Mouse (Mus musculus): Measurements from ENCODE around the gene Itpkb. TPM values are rescaled to one million over a fixed set of nuclear protein-coding genes. Genes with fewer than 3 reads are reported as not detected.

Gene Itpkb
- polyA plus RNA-seq, 1 experiment from 2014 or later = 6.8 TPM

DNA sequence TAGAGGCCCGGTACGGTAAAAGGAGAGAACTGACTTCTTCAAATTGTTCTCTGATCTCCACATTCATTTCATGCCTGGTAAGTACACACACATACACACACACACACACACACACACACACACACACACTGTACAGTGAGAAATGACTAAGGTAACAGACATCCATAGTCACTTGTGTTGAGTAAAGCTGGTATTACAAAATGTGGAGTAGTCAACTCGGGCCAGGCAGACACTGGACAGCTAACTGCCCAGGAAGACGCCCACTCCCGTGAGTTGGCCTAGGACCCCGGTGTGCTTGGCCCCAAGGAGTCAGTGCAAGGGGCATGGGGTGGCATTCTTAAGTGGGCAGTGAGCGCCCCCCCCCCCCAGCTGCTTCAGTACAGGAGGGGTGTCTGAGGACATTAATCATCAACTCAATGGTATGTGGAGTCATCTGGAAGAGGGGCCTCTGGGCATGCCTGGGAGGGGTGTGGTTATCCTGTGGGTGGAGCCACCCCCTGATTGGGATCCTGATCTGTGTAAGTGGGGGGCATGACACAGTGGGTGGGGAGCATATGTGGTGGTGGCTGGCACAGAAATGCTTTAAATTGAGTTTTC, 41.3 kb upstream of the Itpkb start:
- peak; percentile 53; the same call in 1 of the 2 replicates for ATAC-seq (replicated peaks; ENCODE audit: low FRiP score, low read depth)

DNA sequence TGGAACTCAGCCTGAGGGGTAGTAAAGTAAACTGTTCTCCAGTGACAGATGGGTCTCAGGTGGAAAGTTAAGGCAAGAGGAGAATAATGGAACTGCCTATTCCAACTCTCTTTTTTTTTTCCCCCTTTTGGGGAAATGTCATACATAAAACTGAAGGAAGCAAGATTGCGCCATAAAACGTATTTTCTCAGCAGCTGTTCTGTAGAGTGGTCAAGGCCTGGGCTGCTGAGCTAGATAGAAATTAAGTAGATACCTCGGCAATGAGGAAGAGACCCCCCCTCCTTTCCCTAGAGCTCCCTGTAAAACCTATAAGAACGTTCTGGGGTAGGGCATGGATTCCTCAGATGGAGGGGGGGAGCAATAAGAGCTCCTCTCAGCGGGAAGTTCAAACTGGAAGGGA, 40.5 kb upstream of the Itpkb start:
- Histone ChIP-seq H3K27me3 (ENCODE audit: insufficient read depth, low read length) (no peaks in the 10 kb centered on the region), H3K27ac (no peak overlapping the region), H3K4me2 (ENCODE audit: low read length) (peak overlapping the region; percentile 10; the same call in 1 of the 2 replicates), H3K9me3 (replicated peaks; ENCODE audit: low read length) (no peaks in the 10 kb centered on the region), H3K4me3 (replicated peaks; ENCODE audit: low read depth, low read length) (no peak overlapping the region), H3K4me1 (replicated peaks; ENCODE audit: insufficient read depth, low read length) (peaks cover 10% of the 10 kb centered on the region; the same call in 1 of the 2 replicates), H3K36me3 (ENCODE audit: insufficient read depth, low read length) (no peaks in the 10 kb centered on the region), H3K9ac (ENCODE audit: low read depth, low read length) (0 out of 2 replicates have a peak overlapping the region, but pooled peaks have one; percentile 24)
- WGBS = 60% methylated on average over 5 of the region's 5 CpGs
- ATAC-seq (replicated peaks; ENCODE audit: low FRiP score, low read depth) = 0 out of 2 replicates have a peak, but pooled peaks have one; percentile 18
- no peak for TF ChIP-seq CTCF (IDR thresholded peaks at IDR 0.05; ENCODE audit: low read depth)
- peak; percentile 46 for DNase-seq (ENCODE audit: low spot score)

More for the DNA sequence above, 41.3 kb upstream of the Itpkb start:
- Histone ChIP-seq H3K36me3 (ENCODE audit: insufficient read depth, low read length) (no peaks in the 10 kb centered on the region), H3K4me2 (ENCODE audit: low read length) (peak overlapping the region; percentile 10; the same call in 1 of the 2 replicates), H3K9ac (ENCODE audit: low read depth, low read length) (no peak overlapping the region), H3K9me3 (replicated peaks; ENCODE audit: low read length) (no peaks in the 10 kb centered on the region), H3K4me3 (replicated peaks; ENCODE audit: low read depth, low read length) (no peak overlapping the region), H3K4me1 (replicated peaks; ENCODE audit: insufficient read depth, low read length) (peaks cover 16% of the 10 kb centered on the region), H3K27ac (no peak overlapping the region), H3K27me3 (ENCODE audit: insufficient read depth, low read length) (no peaks in the 10 kb centered on the region)
- DNase-seq (ENCODE audit: low spot score) = no peak
- whole genome bisulfite sequencing = 76% methylated on average over 6 of the region's 7 CpGs
- TF ChIP-seq CTCF (IDR thresholded peaks at IDR 0.05; ENCODE audit: low read depth) = no peak

DNA sequence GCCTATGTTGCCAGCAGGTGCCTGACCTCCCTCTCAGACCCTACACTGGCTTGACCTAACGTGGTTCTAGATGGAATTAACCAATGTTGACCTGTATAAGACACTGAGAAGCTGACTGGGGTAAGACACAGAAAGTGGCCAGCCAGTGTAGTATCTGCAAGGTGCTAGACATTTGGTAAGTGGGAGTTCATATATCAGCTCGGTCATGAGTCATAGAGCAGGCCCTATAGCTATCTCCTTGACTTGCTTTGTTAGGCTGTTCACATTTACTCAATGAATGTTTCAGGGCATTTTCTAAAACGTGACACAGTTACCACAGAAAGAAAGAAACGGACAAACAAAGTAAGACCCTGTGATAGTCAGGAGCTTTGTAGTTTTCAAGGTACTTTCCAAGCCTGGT, 39.9 kb upstream of the Itpkb start:
- no peaks in the 10 kb centered on the region for H3K9me3 ChIP-seq (replicated peaks; ENCODE audit: low read length)
- H3K27ac ChIP-seq = no peak overlapping the region
- no peaks in the 10 kb centered on the region for H3K36me3 ChIP-seq (ENCODE audit: insufficient read depth, low read length)
- no peak overlapping the region for H3K4me2 ChIP-seq (ENCODE audit: low read length)
- TF ChIP-seq CTCF (IDR thresholded peaks at IDR 0.05; ENCODE audit: low read depth) = no peak
- peaks cover 10% of the 10 kb centered on the region; the same call in 1 of the 2 replicates for H3K4me1 ChIP-seq (replicated peaks; ENCODE audit: insufficient read depth, low read length)
- DNase-seq (ENCODE audit: low spot score) = no peak
- ATAC-seq (replicated peaks; ENCODE audit: low FRiP score, low read depth) = no peak
- H3K9ac ChIP-seq (ENCODE audit: low read depth, low read length) = no peak overlapping the region
- no peaks in the 10 kb centered on the region for H3K27me3 ChIP-seq (ENCODE audit: insufficient read depth, low read length)
- no peak overlapping the region for H3K4me3 ChIP-seq (replicated peaks; ENCODE audit: low read depth, low read length)
- 87% methylated on average over 4 of the region's 4 CpGs for WGBS

DNA sequence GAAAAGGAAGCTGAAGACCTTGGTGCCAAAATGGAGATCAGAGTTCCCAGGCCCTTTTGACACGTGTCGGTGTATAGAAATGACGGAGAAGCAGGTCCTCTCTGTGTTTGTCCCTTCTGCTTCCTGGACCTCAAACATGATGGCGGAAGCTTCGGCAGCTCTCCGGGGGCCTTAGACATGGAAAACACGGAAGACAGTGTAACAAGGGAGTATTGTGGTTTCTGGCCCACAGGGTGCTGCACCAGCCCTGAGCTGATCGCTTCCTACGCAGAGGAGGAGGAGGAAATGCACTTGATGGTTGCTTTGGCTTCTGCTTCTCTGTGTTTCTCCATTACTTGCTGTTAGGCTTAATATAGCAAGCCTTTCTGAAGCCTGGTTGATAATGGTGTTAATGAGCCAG, 34.2 kb upstream of the Itpkb start:
- no peak overlapping the region for H3K4me2 ChIP-seq (ENCODE audit: low read length)
- ATAC-seq (replicated peaks; ENCODE audit: low FRiP score, low read depth) (no peak), DNase-seq (ENCODE audit: low spot score) (no peak)
- H3K9ac ChIP-seq (ENCODE audit: low read depth, low read length) = no peak overlapping the region
- no peak overlapping the region for H3K4me3 ChIP-seq (replicated peaks; ENCODE audit: low read depth, low read length)
- H3K27me3 ChIP-seq (ENCODE audit: insufficient read depth, low read length) = no peaks in the 10 kb centered on the region
- no peaks in the 10 kb centered on the region for H3K9me3 ChIP-seq (replicated peaks; ENCODE audit: low read length)
- no peak for TF ChIP-seq CTCF (IDR thresholded peaks at IDR 0.05; ENCODE audit: low read depth)
- no peak overlapping the region for H3K27ac ChIP-seq
- WGBS = 82% methylated on average over 9 of the region's 9 CpGs
- H3K4me1 ChIP-seq (replicated peaks; ENCODE audit: insufficient read depth, low read length) = no peaks in the 10 kb centered on the region
- no peaks in the 10 kb centered on the region for H3K36me3 ChIP-seq (ENCODE audit: insufficient read depth, low read length)

DNA sequence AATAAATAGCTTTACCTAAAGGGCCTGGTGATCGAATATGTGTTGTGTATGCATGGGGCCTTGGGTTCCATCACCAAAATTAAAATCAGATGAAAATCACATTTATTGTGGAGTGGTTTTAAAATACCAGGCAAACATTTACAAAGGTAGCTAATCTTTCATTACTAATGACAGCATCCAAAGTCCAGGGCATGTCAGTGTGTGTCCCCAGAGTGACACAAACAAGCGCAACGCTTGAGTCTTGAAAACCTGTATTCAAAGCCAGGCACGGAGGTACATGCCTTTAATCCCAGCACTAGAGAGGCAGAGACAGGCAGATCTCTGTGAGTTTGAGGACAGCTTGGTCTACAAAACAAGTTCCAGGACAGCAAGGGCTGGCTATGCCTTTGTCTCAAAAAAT, 30.6 kb upstream of the Itpkb start:
- no peak for DNase-seq (ENCODE audit: low spot score)
- no peaks in the 10 kb centered on the region for H3K36me3 ChIP-seq (ENCODE audit: insufficient read depth, low read length)
- H3K27me3 ChIP-seq (ENCODE audit: insufficient read depth, low read length) = no peaks in the 10 kb centered on the region
- ATAC-seq (replicated peaks; ENCODE audit: low FRiP score, low read depth) = no peak
- TF ChIP-seq CTCF (IDR thresholded peaks at IDR 0.05; ENCODE audit: low read depth) = no peak
- H3K4me2 ChIP-seq (ENCODE audit: low read length) = no peak overlapping the region
- 95% methylated on average over 4 of the region's 4 CpGs for WGBS
- H3K9ac ChIP-seq (ENCODE audit: low read depth, low read length) = no peak overlapping the region
- H3K4me1 ChIP-seq (replicated peaks; ENCODE audit: insufficient read depth, low read length) = peaks cover 4% of the 10 kb centered on the region; the same call in 1 of the 2 replicates
- H3K4me3 ChIP-seq (replicated peaks; ENCODE audit: low read depth, low read length) = no peak overlapping the region
- H3K9me3 ChIP-seq (replicated peaks; ENCODE audit: low read length) = no peaks in the 10 kb centered on the region
- H3K27ac ChIP-seq = no peak overlapping the region

- Histone ChIP-seq H3K9ac (ENCODE audit: low read depth, low read length) (no peak overlapping the region), H3K4me1 (replicated peaks; ENCODE audit: insufficient read depth, low read length) (peaks cover 4% of the 10 kb centered on the region; the same call in 1 of the 2 replicates), H3K4me3 (replicated peaks; ENCODE audit: low read depth, low read length) (no peak overlapping the region), H3K36me3 (ENCODE audit: insufficient read depth, low read length) (no peaks in the 10 kb centered on the region), H3K4me2 (ENCODE audit: low read length) (no peak overlapping the region), H3K9me3 (replicated peaks; ENCODE audit: low read length) (no peaks in the 10 kb centered on the region), H3K27ac (no peak overlapping the region), H3K27me3 (ENCODE audit: insufficient read depth, low read length) (no peaks in the 10 kb centered on the region)
- 79% methylated on average over 4 of the region's 4 CpGs for WGBS
- no peak for ATAC-seq (replicated peaks; ENCODE audit: low FRiP score, low read depth)
- DNase-seq (ENCODE audit: low spot score) = no peak
- no peak for TF ChIP-seq CTCF (IDR thresholded peaks at IDR 0.05; ENCODE audit: low read depth)
Measured at GRCm38 (mm10) chr1:180300292-180300691, 30.0 kb upstream of the Itpkb start.

Data from kidney, postnatal 0 days (tissue).